Mouse (Mus musculus): ENCODE data around the gene Rnf145.

Gene Rnf145

DNA sequence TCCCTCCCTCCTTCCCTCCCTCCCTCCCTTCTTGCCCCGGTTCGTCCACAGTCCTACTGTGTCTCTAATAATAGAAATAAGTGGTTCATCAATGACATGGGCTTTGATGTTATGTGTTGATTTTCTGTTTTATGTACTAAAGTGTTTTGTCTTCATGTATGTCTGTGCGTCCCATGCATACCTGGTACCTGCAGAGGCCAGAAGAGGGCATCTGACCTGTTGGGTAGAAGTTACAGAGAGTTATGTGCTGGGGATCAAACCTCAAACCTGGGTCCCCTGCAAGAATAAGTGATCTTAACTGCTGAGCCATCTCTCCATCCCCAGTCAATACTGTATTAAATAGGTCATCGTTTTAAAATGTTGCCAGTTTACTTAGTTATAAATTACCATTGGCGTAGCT, 11.0 kb downstream of the Rnf145 start:
- in situ Hi-C loops (cut with MboI; ENCODE audit: low pct_unique_long_range_greater_than_20kb in 1 of 2, low sequenced_read_pairs in 2 of 2, unreplicated experiment in 1 of 2), result no loop called here

DNA sequence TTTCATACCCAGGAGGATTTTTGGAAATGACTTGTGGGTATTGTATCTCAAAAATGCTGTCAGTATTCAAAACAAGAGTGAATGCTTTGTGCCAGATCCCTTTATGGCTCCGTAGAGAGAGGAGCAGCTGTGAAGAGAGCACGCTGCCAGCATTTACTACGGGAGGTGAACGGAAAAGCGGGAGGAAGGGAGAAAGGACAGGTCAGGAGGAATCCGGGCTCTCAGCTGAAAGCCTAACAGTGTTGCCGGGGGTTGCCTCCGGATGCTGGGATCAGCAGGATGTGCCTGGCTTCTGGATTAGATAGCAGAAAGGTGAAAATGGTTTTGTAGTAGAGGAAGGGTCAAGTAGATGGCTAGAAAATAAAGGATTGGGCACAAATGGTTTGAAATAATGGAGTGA, 11.6 kb downstream of the Rnf145 start:
- in situ Hi-C loops (cut with MboI; ENCODE audit: low pct_unique_long_range_greater_than_20kb in 1 of 2, low sequenced_read_pairs in 2 of 2, unreplicated experiment in 1 of 2), result no loop called here

DNA sequence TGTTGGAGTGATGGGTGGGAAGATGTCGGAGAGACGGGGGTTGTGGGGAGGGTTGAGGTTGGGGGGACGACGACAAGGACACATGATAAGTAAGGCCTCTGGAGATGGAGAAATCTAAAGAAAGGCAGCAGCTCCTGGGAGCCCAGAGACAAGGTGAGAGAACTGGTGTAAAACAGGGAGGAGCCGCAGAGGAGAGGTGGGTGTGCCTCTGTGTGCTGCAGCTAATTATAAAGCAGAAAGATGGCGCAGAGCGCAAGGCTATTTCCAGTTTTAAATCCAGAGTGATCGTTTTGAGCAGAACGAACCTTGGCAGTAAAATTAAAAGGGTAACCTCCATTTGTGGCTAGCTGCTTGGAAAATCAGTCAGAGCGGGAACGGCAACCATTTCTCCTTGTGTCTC, 12.1 kb downstream of the Rnf145 start:
- in situ Hi-C loops (cut with MboI; ENCODE audit: low pct_unique_long_range_greater_than_20kb in 1 of 2, low sequenced_read_pairs in 2 of 2, unreplicated experiment in 1 of 2), result no loop called here

DNA sequence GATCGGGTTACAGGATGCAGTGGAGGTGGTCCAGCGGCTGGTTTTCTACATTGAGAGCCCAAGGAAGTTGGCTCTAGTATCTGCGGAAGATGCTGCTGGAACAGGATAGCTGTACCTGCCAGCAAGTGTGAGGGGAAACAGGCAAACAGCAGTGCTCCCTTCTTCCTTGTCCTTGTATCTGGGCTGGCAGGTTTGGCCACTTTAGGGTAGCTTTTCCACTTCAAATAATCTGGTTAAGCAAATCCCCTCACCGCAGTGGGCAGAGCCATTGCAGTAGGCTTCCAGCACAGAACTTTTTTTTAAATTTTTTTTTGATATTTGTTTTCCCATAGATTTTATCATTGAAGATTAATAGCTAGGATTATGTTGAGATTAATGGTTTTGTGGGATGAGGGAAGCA, 12.9 kb downstream of the Rnf145 start:
- in situ Hi-C loops (cut with MboI; ENCODE audit: low pct_unique_long_range_greater_than_20kb in 1 of 2, low sequenced_read_pairs in 2 of 2, unreplicated experiment in 1 of 2), result no loop called here

DNA sequence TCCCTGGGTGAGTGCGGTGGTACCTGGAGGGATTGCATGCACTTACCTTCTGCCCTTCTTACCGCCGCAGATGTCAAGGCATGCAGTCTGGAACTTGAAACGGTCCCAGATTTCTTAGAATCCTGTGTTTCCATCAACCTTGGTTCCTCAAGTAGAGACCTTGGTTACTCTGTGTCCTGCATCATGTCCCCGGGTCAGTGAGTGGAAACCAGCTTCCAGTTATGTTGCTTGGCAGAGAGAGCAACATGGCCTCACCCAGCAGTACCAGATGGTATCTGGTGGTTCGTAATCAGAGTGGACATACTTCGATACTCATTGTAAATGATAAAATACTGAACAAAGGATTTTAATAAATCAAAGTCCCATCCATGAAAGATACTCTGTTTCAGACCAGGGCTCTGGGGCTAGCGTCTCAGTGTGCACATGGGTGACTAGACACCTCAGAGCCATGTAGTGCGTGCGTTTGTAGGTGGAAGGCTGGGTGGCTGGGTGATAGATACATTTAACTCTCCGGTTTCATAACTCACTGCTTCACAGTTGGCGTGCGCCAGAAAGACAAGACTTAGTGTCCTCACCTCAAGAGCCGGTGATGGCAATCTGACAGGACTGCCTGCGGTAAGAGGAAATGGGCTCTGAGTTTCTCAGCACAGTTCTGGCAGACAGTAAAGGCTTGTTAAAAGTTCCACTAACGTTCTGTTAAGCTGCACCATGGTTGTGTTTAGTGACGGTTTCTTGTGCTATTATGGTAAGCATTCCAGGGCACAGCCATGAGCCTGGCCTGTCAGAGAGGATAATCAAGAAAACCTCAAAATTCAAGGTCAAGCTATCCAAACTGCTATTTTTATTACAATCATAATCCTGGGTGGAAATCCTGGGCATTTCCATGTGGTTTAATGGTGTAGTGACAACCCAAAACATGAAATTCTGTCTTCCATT, 14.3 kb downstream of the Rnf145 start:
- in situ Hi-C loops (cut with MboI; ENCODE audit: low pct_unique_long_range_greater_than_20kb in 1 of 2, low sequenced_read_pairs in 2 of 2, unreplicated experiment in 1 of 2), result no loop called here

DNA sequence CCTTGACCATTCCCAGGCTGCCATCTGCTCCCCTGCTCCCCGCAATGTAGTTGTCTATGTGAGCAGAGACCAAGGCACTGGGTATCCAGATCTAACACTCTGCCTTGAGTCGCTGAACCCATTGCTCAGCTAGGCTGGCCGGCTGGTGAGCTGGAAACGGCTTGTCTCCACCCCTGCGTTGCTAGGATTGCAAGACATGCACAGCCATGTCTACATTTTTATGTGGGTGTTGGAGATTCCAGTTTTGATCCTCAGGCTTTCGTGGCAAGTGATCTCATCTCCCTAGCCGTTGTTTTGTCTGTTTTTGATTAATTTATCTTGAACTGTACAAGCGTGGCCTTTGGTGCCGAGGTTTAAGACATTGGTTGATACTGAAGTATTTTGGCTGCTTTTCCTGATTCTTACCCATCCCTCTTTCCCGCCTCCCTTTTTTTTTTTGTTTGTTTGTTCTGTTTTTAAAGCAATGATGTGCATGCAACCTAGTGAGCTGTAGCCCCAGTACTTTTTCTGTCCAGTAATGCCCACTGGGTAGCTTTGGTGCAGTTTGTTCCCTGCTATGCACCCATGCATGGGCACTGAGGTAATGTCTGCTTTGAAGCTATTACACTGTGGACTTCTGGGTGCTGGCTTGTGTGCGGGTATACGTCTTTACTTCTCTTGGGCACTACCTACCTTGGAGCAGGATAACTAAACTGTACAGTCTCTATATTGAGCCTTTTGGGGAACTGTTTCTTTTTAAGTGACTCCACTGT, 16.4 kb downstream of the Rnf145 start:
- in situ Hi-C loops (cut with MboI; ENCODE audit: low pct_unique_long_range_greater_than_20kb in 1 of 2, low sequenced_read_pairs in 2 of 2, unreplicated experiment in 1 of 2), result no loop called here

DNA sequence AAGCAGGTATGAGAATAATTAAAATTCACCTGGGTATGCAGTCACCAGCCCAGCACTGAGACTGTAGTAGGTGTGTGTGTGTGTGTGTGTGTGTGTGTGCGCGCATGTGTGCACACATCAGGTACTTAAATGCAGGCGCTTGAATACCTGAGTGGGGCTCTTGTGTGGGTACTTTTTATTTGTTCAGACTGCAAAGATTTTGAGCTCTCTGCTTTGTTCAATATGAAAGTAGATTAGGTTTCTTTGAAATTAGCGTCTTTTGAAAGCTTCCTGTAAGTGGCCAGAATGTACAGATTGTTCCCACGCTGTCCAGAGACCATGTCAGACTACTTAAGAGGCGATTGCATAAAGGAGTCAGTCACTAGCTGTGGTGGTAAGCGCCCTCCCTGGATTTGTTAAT, 18.6 kb downstream of the Rnf145 start:
- in situ Hi-C loops (cut with MboI; ENCODE audit: low pct_unique_long_range_greater_than_20kb in 1 of 2, low sequenced_read_pairs in 2 of 2, unreplicated experiment in 1 of 2), result no loop called here

DNA sequence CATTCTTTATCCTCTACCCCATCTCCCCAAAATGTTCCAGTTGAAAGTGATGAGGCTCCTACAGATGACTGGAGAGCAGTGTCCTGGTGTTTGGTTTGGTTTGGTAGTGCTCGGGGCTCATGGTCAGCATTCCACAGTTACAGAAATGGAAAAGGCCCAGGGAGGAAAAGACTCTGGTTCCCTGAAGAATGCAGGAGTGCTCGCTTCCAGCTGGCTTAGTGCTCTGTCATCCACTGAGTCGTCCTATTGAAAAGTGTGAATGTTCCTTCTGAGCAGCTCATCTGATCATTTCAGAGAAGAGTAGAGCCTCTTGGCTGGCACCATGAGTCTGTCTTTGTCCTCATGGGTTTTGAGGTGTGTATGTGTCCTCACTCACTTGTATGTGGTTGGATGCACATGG, 19.3 kb downstream of the Rnf145 start:
- in situ Hi-C loops (cut with MboI; ENCODE audit: low pct_unique_long_range_greater_than_20kb in 1 of 2, low sequenced_read_pairs in 2 of 2, unreplicated experiment in 1 of 2), result no loop called here

DNA sequence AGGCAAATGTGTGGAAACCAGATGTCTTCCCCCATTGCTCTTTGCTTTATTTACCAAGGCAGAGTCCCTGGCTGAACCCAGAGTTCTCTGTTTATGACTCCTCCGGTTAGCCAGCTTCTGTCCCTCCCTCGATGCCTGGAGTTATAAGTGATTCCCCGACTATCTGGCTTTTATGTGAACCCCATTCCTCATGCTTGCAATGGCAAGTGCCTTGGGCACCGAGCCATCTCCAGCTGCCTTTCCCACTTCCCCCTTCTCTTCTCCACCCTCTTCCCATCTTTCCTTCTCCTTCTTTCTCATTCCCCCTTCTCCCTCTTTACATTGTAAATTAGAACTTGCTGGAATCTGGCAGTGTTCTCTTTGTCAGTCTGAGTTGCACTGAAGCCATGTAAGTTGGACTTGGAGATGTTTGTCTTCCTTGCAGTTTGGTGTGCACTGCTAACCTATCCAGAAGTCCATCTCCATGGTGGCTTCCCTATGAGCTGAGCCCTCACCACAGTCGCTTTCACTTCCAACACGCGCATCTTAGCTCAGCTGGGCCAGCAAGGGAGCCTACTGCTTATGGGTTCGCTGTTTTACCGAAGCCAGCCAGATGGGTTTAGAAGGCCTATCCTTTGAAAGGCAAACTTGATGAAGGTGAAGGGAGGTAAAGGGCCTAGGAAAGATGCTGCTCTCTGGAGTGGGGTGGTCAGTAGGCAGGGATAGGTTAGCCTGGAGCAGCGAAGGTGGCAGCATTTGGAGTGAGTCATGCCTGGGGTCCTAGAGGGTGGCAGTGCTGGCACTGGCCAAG, 19.9 kb downstream of the Rnf145 start:
- in situ Hi-C loops (cut with MboI; ENCODE audit: low pct_unique_long_range_greater_than_20kb in 1 of 2, low sequenced_read_pairs in 2 of 2, unreplicated experiment in 1 of 2), result no loop called here

DNA sequence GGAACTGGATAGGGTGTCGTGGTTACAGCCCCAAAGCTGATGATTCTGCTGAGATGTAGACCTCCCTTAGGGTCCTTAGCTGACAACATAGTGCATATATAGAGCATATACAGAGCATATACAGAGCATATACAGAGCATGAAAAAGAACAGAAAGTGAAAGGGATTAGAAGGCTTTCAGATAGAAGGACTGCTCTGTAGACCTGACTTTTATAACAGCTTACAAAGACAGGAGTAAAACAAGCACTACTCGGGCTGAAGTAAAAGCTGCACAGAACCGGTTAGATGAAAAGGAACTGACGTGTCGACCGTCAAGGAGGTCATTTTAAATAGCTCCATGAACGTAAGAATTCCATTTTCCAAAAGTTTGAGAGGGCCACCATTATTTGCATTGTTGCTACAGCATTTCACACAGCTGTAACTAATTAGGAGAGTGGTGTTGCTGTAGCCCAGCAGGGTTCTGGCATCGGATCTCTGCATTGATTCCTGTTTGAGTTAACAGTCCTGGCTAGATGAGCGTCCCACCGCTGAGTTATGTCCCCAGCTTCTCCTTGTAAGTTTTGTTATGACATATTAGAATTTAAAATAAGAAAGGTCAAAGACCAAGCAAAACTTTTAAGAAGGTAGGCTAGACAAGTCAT, 20.6 kb downstream of the Rnf145 start:
- in situ Hi-C loops (cut with MboI; ENCODE audit: low pct_unique_long_range_greater_than_20kb in 1 of 2, low sequenced_read_pairs in 2 of 2, unreplicated experiment in 1 of 2), result no loop called here

DNA sequence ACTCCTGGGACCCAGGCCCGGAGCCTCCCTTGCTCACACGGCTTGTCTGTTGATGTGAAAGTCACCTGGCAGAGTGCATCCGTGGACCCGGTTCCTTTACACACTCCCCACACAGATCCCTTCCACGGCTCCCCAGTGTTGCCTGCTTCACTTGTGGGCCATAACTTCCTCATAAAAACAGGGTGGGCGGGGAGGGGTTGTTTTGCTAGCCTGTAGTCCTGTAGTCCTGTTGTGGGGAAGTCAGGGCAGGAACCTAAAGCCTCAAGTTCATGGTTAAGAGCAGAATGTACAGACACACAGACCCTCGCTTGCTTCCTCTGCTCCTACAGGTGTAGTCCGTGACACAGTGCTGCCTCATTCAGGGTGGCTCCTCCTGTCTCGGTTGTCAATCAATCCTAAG, 21.5 kb downstream of the Rnf145 start:
- in situ Hi-C loops (cut with MboI; ENCODE audit: low pct_unique_long_range_greater_than_20kb in 1 of 2, low sequenced_read_pairs in 2 of 2, unreplicated experiment in 1 of 2), result no loop called here

DNA sequence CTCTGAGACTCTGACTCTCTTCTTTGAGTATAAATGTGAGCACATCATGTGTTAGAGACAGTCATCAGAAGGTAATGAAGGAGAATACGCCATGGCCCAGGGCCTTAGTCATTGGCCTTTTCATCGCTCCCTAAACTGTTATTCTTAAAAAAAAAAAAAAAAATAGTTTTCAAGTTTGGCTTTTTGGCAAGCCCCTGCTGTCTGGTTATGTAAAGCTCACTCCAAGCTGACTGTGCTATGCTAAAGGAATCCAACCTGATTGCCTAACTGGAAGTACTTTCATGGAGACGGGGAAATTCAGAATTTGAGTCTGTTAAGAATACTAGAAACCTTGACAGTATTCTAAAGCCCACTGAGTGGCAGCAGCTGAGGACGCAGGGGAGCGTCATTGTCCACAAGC, 22.5 kb downstream of the Rnf145 start:
- in situ Hi-C loops (cut with MboI; ENCODE audit: low pct_unique_long_range_greater_than_20kb in 1 of 2, low sequenced_read_pairs in 2 of 2, unreplicated experiment in 1 of 2), result no loop called here

DNA sequence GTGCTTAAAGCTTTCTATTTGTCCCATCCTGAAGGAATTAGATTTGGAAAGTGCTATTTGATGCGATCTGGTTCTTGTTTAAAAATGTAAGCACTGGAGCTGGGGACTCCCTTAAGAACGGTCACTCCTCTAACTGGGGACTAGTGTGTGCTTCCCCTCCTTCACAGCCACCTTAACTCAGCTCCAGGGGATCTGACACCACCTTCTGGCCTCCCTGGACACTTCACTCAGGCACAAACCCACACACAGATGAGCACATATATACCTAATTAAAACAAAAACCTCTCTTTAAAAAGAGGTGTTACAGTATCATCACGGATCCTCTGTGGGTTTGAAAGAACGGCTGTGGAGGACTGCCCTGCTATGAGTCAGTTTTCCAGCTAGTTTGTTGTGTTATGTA, 23.0 kb downstream of the Rnf145 start:
- in situ Hi-C loops (cut with MboI; ENCODE audit: low pct_unique_long_range_greater_than_20kb in 1 of 2, low sequenced_read_pairs in 2 of 2, unreplicated experiment in 1 of 2), result no loop called here

DNA sequence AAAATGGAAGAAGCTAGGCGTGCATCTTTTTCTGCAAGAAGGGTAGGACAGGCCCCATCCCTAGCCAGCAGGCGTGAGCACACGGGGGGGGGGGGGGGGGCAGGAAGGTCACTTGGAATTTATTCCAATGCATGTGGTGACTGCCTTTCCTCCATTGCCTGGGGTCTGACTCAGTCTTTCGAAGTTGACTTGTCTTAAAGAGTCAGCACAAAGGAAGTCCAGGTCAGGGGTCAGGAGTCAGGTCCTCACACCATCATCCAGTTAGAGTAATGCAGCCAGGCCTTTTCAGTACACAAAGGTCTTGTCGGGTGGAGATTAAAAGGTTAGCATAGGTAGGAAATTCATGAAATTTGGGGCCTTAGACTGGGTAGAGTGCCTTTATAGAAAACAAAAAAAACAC, 24.8 kb downstream of the Rnf145 start:
- in situ Hi-C loops (cut with MboI; ENCODE audit: low pct_unique_long_range_greater_than_20kb in 1 of 2, low sequenced_read_pairs in 2 of 2, unreplicated experiment in 1 of 2), result no loop called here

DNA sequence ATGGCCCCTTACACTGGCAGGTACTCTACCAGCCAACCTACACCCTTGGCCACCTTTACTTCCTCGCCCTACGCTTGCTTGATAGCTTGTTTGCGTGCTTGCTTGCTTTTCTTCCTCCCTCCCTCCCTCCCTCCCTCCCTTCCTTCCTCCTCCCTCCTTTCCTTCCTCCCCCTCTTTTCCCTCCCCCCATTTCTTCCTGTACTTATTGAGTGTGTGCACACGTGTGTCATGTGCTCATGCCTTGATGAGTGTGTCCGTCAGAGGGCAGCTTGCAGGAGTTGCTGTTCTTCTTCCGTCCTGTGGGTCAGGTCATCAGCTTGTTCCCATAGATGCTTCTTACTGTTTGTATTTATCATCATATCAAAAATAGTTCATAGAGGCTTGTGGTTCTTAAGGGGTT, 25.2 kb downstream of the Rnf145 start:
- in situ Hi-C loops (cut with MboI; ENCODE audit: low pct_unique_long_range_greater_than_20kb in 1 of 2, low sequenced_read_pairs in 2 of 2, unreplicated experiment in 1 of 2), result no loop called here

DNA sequence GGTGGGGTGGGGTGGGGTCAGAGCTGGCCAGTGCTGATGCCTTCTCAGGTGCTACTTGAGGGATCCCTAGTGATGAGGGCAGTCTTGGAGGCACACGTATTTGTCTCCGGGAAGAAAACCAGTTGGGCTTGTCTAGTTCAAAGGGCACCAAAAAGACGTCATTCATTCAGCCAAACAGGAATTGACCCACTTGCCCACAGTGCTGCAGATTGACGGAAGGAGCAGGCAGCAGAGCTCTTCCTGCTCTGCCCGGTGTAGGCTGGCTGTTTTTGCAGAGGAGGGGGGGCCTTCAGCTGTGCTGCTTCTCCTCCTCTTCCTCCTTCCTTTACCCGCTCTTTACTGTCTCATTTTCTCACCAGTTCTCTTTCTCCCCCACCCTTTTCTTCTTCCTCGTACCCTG, 26.4 kb downstream of the Rnf145 start:
- in situ Hi-C loops (cut with MboI; ENCODE audit: low pct_unique_long_range_greater_than_20kb in 1 of 2, low sequenced_read_pairs in 2 of 2, unreplicated experiment in 1 of 2), result no loop called here

DNA sequence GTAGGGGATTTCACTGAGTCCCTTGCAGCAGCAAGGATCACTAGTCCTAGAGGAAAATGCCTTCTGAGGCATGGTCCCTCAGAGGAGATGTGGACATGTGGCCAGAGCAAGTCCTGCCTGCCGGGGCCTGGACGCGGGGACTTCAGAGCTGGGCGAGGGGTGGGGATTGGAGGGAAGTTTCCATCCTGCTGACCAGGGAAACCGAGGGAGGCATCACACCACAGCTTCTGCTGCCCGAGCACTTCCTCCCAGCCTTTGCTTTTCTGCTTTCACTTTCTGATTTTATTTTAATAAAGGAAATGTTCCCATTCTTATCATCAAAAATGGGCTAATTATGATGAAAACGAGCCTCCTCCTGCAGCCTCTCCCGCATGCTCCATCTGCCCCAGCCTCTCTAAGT, 27.5 kb downstream of the Rnf145 start:
- in situ Hi-C loops (cut with MboI; ENCODE audit: low pct_unique_long_range_greater_than_20kb in 1 of 2, low sequenced_read_pairs in 2 of 2, unreplicated experiment in 1 of 2), result no loop called here

DNA sequence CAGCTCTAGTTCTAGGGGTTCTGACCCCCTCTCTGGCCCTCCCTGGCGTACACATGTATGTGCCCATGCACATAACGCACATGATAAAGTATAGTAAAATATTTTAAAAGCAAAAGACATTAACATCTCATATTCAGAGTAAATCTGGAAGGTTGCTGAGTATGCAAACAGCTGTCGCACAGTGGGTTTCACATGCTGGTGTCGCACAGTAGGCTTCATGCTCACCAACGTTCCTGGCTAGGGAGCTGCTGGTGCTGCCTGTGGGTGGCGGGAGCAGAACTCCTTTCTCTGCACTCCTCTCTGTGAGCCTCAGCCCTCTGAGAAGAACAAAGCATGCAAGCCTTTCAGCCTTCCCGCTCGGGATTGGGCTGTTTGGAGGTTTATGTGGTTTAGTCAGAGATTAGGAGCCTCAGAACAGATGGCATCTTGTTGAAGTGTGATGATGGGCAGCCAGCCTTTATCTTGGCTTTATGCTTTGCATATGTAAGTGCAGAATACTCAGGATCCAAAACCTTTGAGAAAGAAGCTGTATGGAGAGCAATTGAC, 29.0 kb downstream of the Rnf145 start:
- in situ Hi-C loops (cut with MboI; ENCODE audit: low pct_unique_long_range_greater_than_20kb in 1 of 2, low sequenced_read_pairs in 2 of 2, unreplicated experiment in 1 of 2), result no loop called here

All from mouse embryonic stem cell (cell line).